Mouse (Mus musculus): ENCODE measurements at regions not wholly inside any gene's neighbourhood (a gene's known extent, or its start where the extent isn't known, plus 50 kb on each side); places are given as distances from the start of the nearest gene placed in this dataset.

- WGBS: 62% methylated on average over 11 of the region's 11 CpGs
Measured at GRCm38 (mm10) chr4:131429356-131429755, 408.7 kb downstream of the Ptpru start.

GRCm38 (mm10) chr4:131430420-131430819 lies 407.7 kb downstream of the Ptpru start:
- ATAC-seq (ENCODE audit: low FRiP score, low TSS enrichment): no peak
- 91% methylated on average over 1 of the region's 1 CpGs for WGBS
- Histone ChIP-seq H3K27ac (replicated peaks) (no peak overlapping the region), H3K4me2 (replicated peaks; ENCODE audit: low read depth) (no peak overlapping the region), H3K4me1 (replicated peaks; ENCODE audit: control insufficient read depth, insufficient read depth) (no peaks in the 10 kb centered on the region), H3K4me3 (ENCODE audit: low read depth, low read length) (no peak overlapping the region), H3K36me3 (ENCODE audit: control insufficient read depth, insufficient read depth, low read length) (no peaks in the 10 kb centered on the region), H3K27me3 (ENCODE audit: control insufficient read depth, insufficient read depth, low read length) (no peaks in the 10 kb centered on the region), H3K9me3 (ENCODE audit: control insufficient read depth, low read length) (no peaks in the 10 kb centered on the region), H3K9ac (ENCODE audit: low read length) (no peak overlapping the region)
- TF ChIP-seq EP300 (optimal IDR thresholded peaks at IDR 0.05): no peak
- no peak for TF ChIP-seq CTCF (IDR thresholded peaks at IDR 0.05; ENCODE audit: low read depth)
- DNase-seq (ENCODE audit: low spot score): no peak

More at GRCm38 (mm10) chr4:131429356-131429755, 408.7 kb downstream of the Ptpru start:
- TF ChIP-seq CTCF (IDR thresholded peaks at IDR 0.05; ENCODE audit: low read depth) (no peak), EP300 (optimal IDR thresholded peaks at IDR 0.05) (no peak)
- H3K4me3 ChIP-seq (ENCODE audit: low read depth, low read length): no peak overlapping the region
- no peak overlapping the region for H3K27ac ChIP-seq (replicated peaks)
- H3K9ac ChIP-seq (ENCODE audit: low read length): no peak overlapping the region
- no peaks in the 10 kb centered on the region for H3K4me1 ChIP-seq (replicated peaks; ENCODE audit: control insufficient read depth, insufficient read depth)
- ATAC-seq (ENCODE audit: low FRiP score, low TSS enrichment) (no peak), DNase-seq (ENCODE audit: low spot score) (no peak)
- H3K4me2 ChIP-seq (replicated peaks; ENCODE audit: low read depth): no peak overlapping the region
- H3K36me3 ChIP-seq (ENCODE audit: control insufficient read depth, insufficient read depth, low read length): no peaks in the 10 kb centered on the region
- no peaks in the 10 kb centered on the region for H3K9me3 ChIP-seq (ENCODE audit: control insufficient read depth, low read length)
- H3K27me3 ChIP-seq (ENCODE audit: control insufficient read depth, insufficient read depth, low read length): no peaks in the 10 kb centered on the region

- no peak for TF ChIP-seq EP300 (optimal IDR thresholded peaks at IDR 0.05)
- TF ChIP-seq CTCF (IDR thresholded peaks at IDR 0.05; ENCODE audit: low read depth): peak; percentile 99
- WGBS: 3% methylated on average over 5 of the region's 5 CpGs
- ATAC-seq (ENCODE audit: low FRiP score, low TSS enrichment) (peak; percentile 38; the same call in 1 of the 2 replicates), DNase-seq (ENCODE audit: low spot score) (peak; percentile 73)
- H3K4me3 ChIP-seq (ENCODE audit: low read depth, low read length): no peak overlapping the region
- H3K27me3 ChIP-seq (ENCODE audit: control insufficient read depth, insufficient read depth, low read length): no peaks in the 10 kb centered on the region
- H3K27ac ChIP-seq (replicated peaks): no peak overlapping the region
- no peaks in the 10 kb centered on the region for H3K4me1 ChIP-seq (replicated peaks; ENCODE audit: control insufficient read depth, insufficient read depth)
- H3K36me3 ChIP-seq (ENCODE audit: control insufficient read depth, insufficient read depth, low read length): no peaks in the 10 kb centered on the region
- no peaks in the 10 kb centered on the region for H3K9me3 ChIP-seq (ENCODE audit: control insufficient read depth, low read length)
- H3K9ac ChIP-seq (ENCODE audit: low read length): no peak overlapping the region
- H3K4me2 ChIP-seq (replicated peaks; ENCODE audit: low read depth): no peak overlapping the region
Measured at GRCm38 (mm10) chr4:131431188-131431587, 406.9 kb downstream of the Ptpru start.

- DNase-seq (ENCODE audit: low spot score): no peak
- no peak for ATAC-seq (ENCODE audit: low FRiP score, low TSS enrichment)
- H3K27ac ChIP-seq (replicated peaks): no peak overlapping the region
- no peaks in the 10 kb centered on the region for H3K27me3 ChIP-seq (ENCODE audit: control insufficient read depth, insufficient read depth, low read length)
- no peaks in the 10 kb centered on the region for H3K4me1 ChIP-seq (replicated peaks; ENCODE audit: control insufficient read depth, insufficient read depth)
- no peaks in the 10 kb centered on the region for H3K36me3 ChIP-seq (ENCODE audit: control insufficient read depth, insufficient read depth, low read length)
- H3K4me3 ChIP-seq (ENCODE audit: low read depth, low read length): no peak overlapping the region
- H3K9me3 ChIP-seq (ENCODE audit: control insufficient read depth, low read length): no peaks in the 10 kb centered on the region
- no peak overlapping the region for H3K4me2 ChIP-seq (replicated peaks; ENCODE audit: low read depth)
- no peak overlapping the region for H3K9ac ChIP-seq (ENCODE audit: low read length)
- WGBS: 52% methylated on average over 13 of the region's 13 CpGs
- TF ChIP-seq EP300 (optimal IDR thresholded peaks at IDR 0.05) (no peak), CTCF (IDR thresholded peaks at IDR 0.05; ENCODE audit: low read depth) (no peak)
Measured at GRCm38 (mm10) chr4:131432591-131433177, 405.4 kb downstream of the Ptpru start.

GRCm38 (mm10) chr4:131435222-131435621 lies 402.9 kb downstream of the Ptpru start:
- Histone ChIP-seq H3K9ac (ENCODE audit: low read length) (no peak overlapping the region), H3K36me3 (ENCODE audit: control insufficient read depth, insufficient read depth, low read length) (no peaks in the 10 kb centered on the region), H3K4me2 (replicated peaks; ENCODE audit: low read depth) (no peak overlapping the region), H3K4me1 (replicated peaks; ENCODE audit: control insufficient read depth, insufficient read depth) (no peaks in the 10 kb centered on the region), H3K9me3 (ENCODE audit: control insufficient read depth, low read length) (no peaks in the 10 kb centered on the region), H3K27ac (replicated peaks) (no peak overlapping the region), H3K27me3 (ENCODE audit: control insufficient read depth, insufficient read depth, low read length) (no peaks in the 10 kb centered on the region), H3K4me3 (ENCODE audit: low read depth, low read length) (no peak overlapping the region)
- no peak for DNase-seq (ENCODE audit: low spot score)
- TF ChIP-seq EP300 (optimal IDR thresholded peaks at IDR 0.05) (no peak), CTCF (IDR thresholded peaks at IDR 0.05; ENCODE audit: low read depth) (no peak)
- no peak for ATAC-seq (ENCODE audit: low FRiP score, low TSS enrichment)
- WGBS: 81% methylated on average over 12 of the region's 12 CpGs

GRCm38 (mm10) chr4:131438403-131438802 lies 399.7 kb downstream of the Ptpru start:
- Histone ChIP-seq H3K36me3 (ENCODE audit: control insufficient read depth, insufficient read depth, low read length) (no peaks in the 10 kb centered on the region), H3K9ac (ENCODE audit: low read length) (no peak overlapping the region), H3K27me3 (ENCODE audit: control insufficient read depth, insufficient read depth, low read length) (no peaks in the 10 kb centered on the region), H3K9me3 (ENCODE audit: control insufficient read depth, low read length) (no peaks in the 10 kb centered on the region), H3K4me2 (replicated peaks; ENCODE audit: low read depth) (no peak overlapping the region), H3K4me3 (ENCODE audit: low read depth, low read length) (no peak overlapping the region), H3K4me1 (replicated peaks; ENCODE audit: control insufficient read depth, insufficient read depth) (no peaks in the 10 kb centered on the region), H3K27ac (replicated peaks) (no peak overlapping the region)
- ATAC-seq (ENCODE audit: low FRiP score, low TSS enrichment): no peak
- TF ChIP-seq EP300 (optimal IDR thresholded peaks at IDR 0.05) (no peak), CTCF (IDR thresholded peaks at IDR 0.05; ENCODE audit: low read depth) (no peak)
- no peak for DNase-seq (ENCODE audit: low spot score)
- 80% methylated on average over 2 of the region's 2 CpGs for WGBS
